Mouse (Mus musculus) limb, embryonic 15.5 days (tissue): Measurements from ENCODE around the gene Crim1. TPM values are rescaled to one million over a fixed set of nuclear protein-coding genes. Genes with fewer than 3 reads are reported as not detected.

Source experiments
- ATAC-seq: fragments of 200-750 bp; cut with Nextera tagmentation; 2 replicates; pipeline ENCODE4 v1.8.0; 2017; ENCODE audit warnings: low read depth, moderate TSS enrichment; ENCODE audit not compliant: insufficient number of reproducible peaks, low FRiP score, low TSS enrichment
- H3K27ac ChIP-seq: fragments of 300-500 bp; sonication (generic); 2 replicates; pipeline ENCODE4 v1.5.1; 2015; ENCODE audit warnings: moderate library complexity, mild to moderate bottlenecking, inconsistent platforms
- H3K27me3 ChIP-seq: fragments of 300-500 bp; sonication (generic); 2 replicates; pipeline ENCODE4 v1.6.1; 2015; ENCODE audit warnings: inconsistent platforms
- H3K36me3 ChIP-seq: fragments of 300-500 bp; sonication (generic); 2 replicates; pipeline ENCODE4 v1.6.1; 2015; ENCODE audit warnings: inconsistent platforms
- H3K4me1 ChIP-seq: fragments of 300-500 bp; sonication (generic); 2 replicates; pipeline ENCODE4 v1.6.1; 2015; ENCODE audit warnings: inconsistent platforms
- H3K4me2 ChIP-seq: fragments of 300-500 bp; sonication (generic); 2 replicates; pipeline ENCODE4 v1.6.1; 2015; ENCODE audit warnings: mild to moderate bottlenecking, inconsistent platforms
- H3K4me3 ChIP-seq: fragments of 300-500 bp; sonication (generic); 2 replicates; pipeline ENCODE4 v1.5.1; 2015; ENCODE audit warnings: mild to moderate bottlenecking, inconsistent platforms
- H3K9ac ChIP-seq: fragments of 300-500 bp; sonication (generic); 2 replicates; pipeline ENCODE4 v1.6.1; 2015; ENCODE audit warnings: inconsistent platforms
- H3K9me3 ChIP-seq: fragments of 300-500 bp; sonication (generic); 2 replicates; pipeline ENCODE4 v1.6.1; 2016; ENCODE audit warnings: inconsistent platforms
- WGBS: fragments of 180-500 bp; shearing (Covaris S2); methylation state at CpG from one replicate; pipeline ENCODE4 v1.1.7; 2015; 5-methylcytosine and 5-hydroxymethylcytosine counted together
- polyA plus RNA-seq: library from polyadenylated mRNA; unstranded; fragments of >200 nt; fragmentation: Nextera tagmentation; extraction: Ambion mirVana; gene quantifications from 2 replicates; pipeline ENCODE4 v1.2.1, GENCODE M21; 2015

Crim1 gene
- polyA plus RNA-seq, 1 experiment from 2014 or later: 7.0 TPM

GRCm38 (mm10) chr17:78400130-78400840 is 200.2 kb downstream of the Crim1 start:
- H3K9me3 ChIP-seq: no peaks in the 10 kb centered on the region
- H3K27me3 ChIP-seq: no peaks in the 10 kb centered on the region
- no peaks in the 10 kb centered on the region for H3K4me1 ChIP-seq
- no peak overlapping the region for H3K4me3 ChIP-seq
- H3K36me3 ChIP-seq: peaks cover 17% of the 10 kb centered on the region
- no peak for ATAC-seq
- no peak overlapping the region for H3K4me2 ChIP-seq
- WGBS: 80% methylated on average over 12 of the region's 12 CpGs
- H3K9ac ChIP-seq: no peak overlapping the region
- peak overlapping the region; percentile 43; the same call in 1 of the 2 replicates for H3K27ac ChIP-seq

GRCm38 (mm10) chr17:78401311-78401710 is 201.3 kb downstream of the Crim1 start:
- Histone ChIP-seq H3K36me3 (peaks cover 17% of the 10 kb centered on the region), H3K4me2 (no peak overlapping the region), H3K27ac (no peak overlapping the region), H3K4me1 (no peaks in the 10 kb centered on the region), H3K9ac (no peak overlapping the region), H3K27me3 (no peaks in the 10 kb centered on the region), H3K9me3 (no peaks in the 10 kb centered on the region), H3K4me3 (no peak overlapping the region)
- no peak for ATAC-seq
- 63% methylated on average over 6 of the region's 6 CpGs for WGBS

GRCm38 (mm10) chr17:78401713-78402112 is 201.7 kb downstream of the Crim1 start:
- no peak overlapping the region for H3K4me3 ChIP-seq
- no peaks in the 10 kb centered on the region for H3K4me1 ChIP-seq
- H3K27ac ChIP-seq: no peak overlapping the region
- peaks cover 17% of the 10 kb centered on the region for H3K36me3 ChIP-seq
- ATAC-seq: no peak
- no peak overlapping the region for H3K9ac ChIP-seq
- H3K4me2 ChIP-seq: no peak overlapping the region
- no peaks in the 10 kb centered on the region for H3K9me3 ChIP-seq
- WGBS: 51% methylated on average over 4 of the region's 4 CpGs
- no peaks in the 10 kb centered on the region for H3K27me3 ChIP-seq

- Histone ChIP-seq H3K9ac (no peak overlapping the region), H3K9me3 (no peaks in the 10 kb centered on the region), H3K4me3 (no peak overlapping the region), H3K4me2 (no peak overlapping the region), H3K27me3 (no peaks in the 10 kb centered on the region), H3K4me1 (no peaks in the 10 kb centered on the region), H3K27ac (no peak overlapping the region), H3K36me3 (peaks cover 17% of the 10 kb centered on the region)
- 79% methylated on average over 6 of the region's 6 CpGs for WGBS
- no peak for ATAC-seq
Measured at GRCm38 (mm10) chr17:78402174-78402573, 202.1 kb downstream of the Crim1 start.

- Histone ChIP-seq H3K27me3 (no peaks in the 10 kb centered on the region), H3K4me3 (no peak overlapping the region), H3K36me3 (peaks cover 17% of the 10 kb centered on the region), H3K4me2 (no peak overlapping the region), H3K4me1 (peaks cover under 1% of the 10 kb centered on the region; the same call in 1 of the 2 replicates), H3K9ac (no peak overlapping the region), H3K9me3 (no peaks in the 10 kb centered on the region), H3K27ac (no peak overlapping the region)
- no peak for ATAC-seq
- 70% methylated on average over 4 of the region's 4 CpGs for WGBS
Measured at GRCm38 (mm10) chr17:78403229-78403628, 203.2 kb downstream of the Crim1 start.

- Histone ChIP-seq H3K9ac (no peak overlapping the region), H3K9me3 (no peaks in the 10 kb centered on the region), H3K36me3 (peaks cover 17% of the 10 kb centered on the region), H3K4me3 (no peak overlapping the region), H3K4me1 (peaks cover 5% of the 10 kb centered on the region; the same call in 1 of the 2 replicates), H3K27me3 (no peaks in the 10 kb centered on the region), H3K4me2 (no peak overlapping the region), H3K27ac (no peak overlapping the region)
- no peak for ATAC-seq
- WGBS: 92% methylated on average over 9 of the region's 9 CpGs
Measured at GRCm38 (mm10) chr17:78403804-78404203, 203.8 kb downstream of the Crim1 start.

- no peaks in the 10 kb centered on the region for H3K27me3 ChIP-seq
- H3K9me3 ChIP-seq: no peaks in the 10 kb centered on the region
- H3K27ac ChIP-seq: no peak overlapping the region
- H3K4me3 ChIP-seq: no peak overlapping the region
- ATAC-seq: no peak
- H3K4me2 ChIP-seq: no peak overlapping the region
- peaks cover 16% of the 10 kb centered on the region for H3K36me3 ChIP-seq
- H3K9ac ChIP-seq: no peak overlapping the region
- 94% methylated on average over 3 of the region's 3 CpGs for WGBS
- peaks cover 5% of the 10 kb centered on the region; the same call in 1 of the 2 replicates for H3K4me1 ChIP-seq
Measured at GRCm38 (mm10) chr17:78405336-78405735, 205.3 kb downstream of the Crim1 start.

- 85% methylated on average over 10 of the region's 10 CpGs for WGBS
- no peak for ATAC-seq
- H3K4me2 ChIP-seq: no peak overlapping the region
- peaks cover 19% of the 10 kb centered on the region for H3K36me3 ChIP-seq
- no peak overlapping the region for H3K9ac ChIP-seq
- peaks cover 9% of the 10 kb centered on the region; the same call in 1 of the 2 replicates for H3K4me1 ChIP-seq
- no peak overlapping the region for H3K27ac ChIP-seq
- H3K9me3 ChIP-seq: no peaks in the 10 kb centered on the region
- no peaks in the 10 kb centered on the region for H3K27me3 ChIP-seq
- no peak overlapping the region for H3K4me3 ChIP-seq
Measured at GRCm38 (mm10) chr17:78406854-78407253, 206.8 kb downstream of the Crim1 start.

GRCm38 (mm10) chr17:78407581-78407980 is 207.5 kb downstream of the Crim1 start:
- no peak overlapping the region for H3K27ac ChIP-seq
- no peak overlapping the region for H3K4me2 ChIP-seq
- peaks cover 9% of the 10 kb centered on the region; the same call in 1 of the 2 replicates for H3K4me1 ChIP-seq
- no peak overlapping the region for H3K4me3 ChIP-seq
- H3K9ac ChIP-seq: no peak overlapping the region
- no peak for ATAC-seq
- WGBS: 75% methylated on average over 4 of the region's 4 CpGs
- H3K27me3 ChIP-seq: no peaks in the 10 kb centered on the region
- peaks cover 19% of the 10 kb centered on the region for H3K36me3 ChIP-seq
- no peaks in the 10 kb centered on the region for H3K9me3 ChIP-seq

- H3K4me3 ChIP-seq: no peak overlapping the region
- WGBS: 63% methylated on average over 10 of the region's 10 CpGs
- peaks cover 9% of the 10 kb centered on the region; the same call in 1 of the 2 replicates for H3K4me1 ChIP-seq
- H3K27ac ChIP-seq: no peak overlapping the region
- H3K36me3 ChIP-seq: peaks cover 19% of the 10 kb centered on the region
- H3K9me3 ChIP-seq: no peaks in the 10 kb centered on the region
- H3K4me2 ChIP-seq: no peak overlapping the region
- ATAC-seq: no peak
- no peaks in the 10 kb centered on the region for H3K27me3 ChIP-seq
- no peak overlapping the region for H3K9ac ChIP-seq
Measured at GRCm38 (mm10) chr17:78408386-78408785, 208.3 kb downstream of the Crim1 start.

GRCm38 (mm10) chr17:78409900-78410299 is 209.9 kb downstream of the Crim1 start:
- no peak for ATAC-seq
- Histone ChIP-seq H3K27ac (peak overlapping the region; percentile 1; the same call in 1 of the 2 replicates), H3K9me3 (no peaks in the 10 kb centered on the region), H3K4me1 (peaks cover 11% of the 10 kb centered on the region; the same call in 1 of the 2 replicates), H3K36me3 (peaks cover 7% of the 10 kb centered on the region; the same call in 1 of the 2 replicates), H3K4me2 (no peak overlapping the region), H3K27me3 (no peaks in the 10 kb centered on the region), H3K9ac (no peak overlapping the region), H3K4me3 (no peak overlapping the region)
- WGBS: 30% methylated on average over 2 of the region's 2 CpGs

GRCm38 (mm10) chr17:78415255-78415654 is 215.2 kb downstream of the Crim1 start:
- Histone ChIP-seq H3K4me2 (no peak overlapping the region), H3K36me3 (peaks cover 7% of the 10 kb centered on the region; the same call in 1 of the 2 replicates), H3K4me3 (no peak overlapping the region), H3K9ac (no peak overlapping the region), H3K4me1 (peaks cover 13% of the 10 kb centered on the region; the same call in 1 of the 2 replicates), H3K27ac (no peak overlapping the region), H3K27me3 (no peaks in the 10 kb centered on the region), H3K9me3 (no peaks in the 10 kb centered on the region)
- no peak for ATAC-seq
- 91% methylated on average over 2 of the region's 2 CpGs for WGBS
